Mouse (Mus musculus): Measurements from ENCODE around the gene Mrpl32. TPM values are rescaled to one million over a fixed set of nuclear protein-coding genes. Genes with fewer than 3 reads are reported as not detected.

Gene Mrpl32
- polyA plus RNA-seq (2015; fragmentation: Nextera tagmentation; extraction: Ambion mirVana): 114 and 121 TPM in 2 replicates

- under 1% methylated on average over 42 of the region's 42 CpGs for WGBS
- Histone ChIP-seq H3K9me3 (ENCODE audit: control insufficient read depth, low read length) (no peaks in the 10 kb centered on the region), H3K27ac (ENCODE audit: low read length) (peak within 1 kb of the TSS; percentile 78), H3K9ac (ENCODE audit: low read depth, low read length) (peak within 1 kb of the TSS; percentile 90), H3K27me3 (replicated peaks; ENCODE audit: control insufficient read depth, insufficient read depth, low read length) (no peaks in the 10 kb centered on the region), H3K4me2 (ENCODE audit: low read depth, low read length) (peak within 1 kb of the TSS; percentile 60), H3K4me3 (ENCODE audit: low read length) (peak within 1 kb of the TSS; percentile 90), H3K36me3 (ENCODE audit: control insufficient read depth, insufficient read depth, low read length) (0 out of 2 replicates have a peak, but pooled peaks cover 11% of the 10 kb centered on the region), H3K4me1 (ENCODE audit: control insufficient read depth, insufficient read depth, low read length) (peaks cover 5% of the 10 kb centered on the region; the same call in 1 of the 2 replicates)
- peak; percentile 98 for ATAC-seq
These were observed at the start of gene Mrpl32, which contains the start of gene Psma2 for GRCm38 (mm10) chr13:14612926-14613529. Gene Mrpl32 (minus strand): TSS chr13:14613165. Gene Psma2 (plus strand): TSS chr13:14613240.

- Histone ChIP-seq H3K4me1 (ENCODE audit: control insufficient read depth, insufficient read depth, low read length) (no peaks in the 10 kb centered on the region), H3K9ac (ENCODE audit: low read depth, low read length) (no peak overlapping the region), H3K9me3 (ENCODE audit: control insufficient read depth, low read length) (no peaks in the 10 kb centered on the region), H3K27ac (ENCODE audit: low read length) (no peak overlapping the region), H3K4me3 (ENCODE audit: low read length) (no peak overlapping the region), H3K4me2 (ENCODE audit: low read depth, low read length) (no peak overlapping the region), H3K36me3 (ENCODE audit: control insufficient read depth, insufficient read depth, low read length) (no peaks in the 10 kb centered on the region), H3K27me3 (replicated peaks; ENCODE audit: control insufficient read depth, insufficient read depth, low read length) (no peaks in the 10 kb centered on the region)
- no peak for ATAC-seq
- WGBS: 13% methylated on average over 1 of the region's 1 CpGs
These were observed 36.3 kb upstream of the Mrpl32 start for GRCm38 (mm10) chr13:14649301-14649700.

- no peaks in the 10 kb centered on the region for H3K9me3 ChIP-seq (ENCODE audit: control insufficient read depth, low read length)
- WGBS: 56% methylated on average over 1 of the region's 1 CpGs
These were observed 27.0 kb upstream of the Mrpl32 start for GRCm38 (mm10) chr13:14639998-14640397.

GRCm38 (mm10) chr13:14629726-14630641 is 17.0 kb upstream of the Mrpl32 start, which contains the start of gene AW209491:
Gene AW209491 (plus strand): TSS chr13:14630154.
- Histone ChIP-seq H3K27ac (ENCODE audit: low read length) (peak within 1 kb of the TSS; percentile 40; the same call in 1 of the 2 replicates), H3K4me3 (ENCODE audit: low read length) (peak within 1 kb of the TSS; percentile 63), H3K9me3 (ENCODE audit: control insufficient read depth, low read length) (no peaks in the 10 kb centered on the region), H3K4me2 (ENCODE audit: low read depth, low read length) (peak within 1 kb of the TSS; percentile 68), H3K4me1 (ENCODE audit: control insufficient read depth, insufficient read depth, low read length) (no peaks in the 10 kb centered on the region), H3K36me3 (ENCODE audit: control insufficient read depth, insufficient read depth, low read length) (peaks cover 7% of the 10 kb centered on the region; the same call in 1 of the 2 replicates), H3K9ac (ENCODE audit: low read depth, low read length) (peak within 1 kb of the TSS; percentile 80), H3K27me3 (replicated peaks; ENCODE audit: control insufficient read depth, insufficient read depth, low read length) (no peaks in the 10 kb centered on the region)
- ATAC-seq: peak; percentile 99
- under 1% methylated on average over 29 of the region's 29 CpGs for WGBS

More at GRCm38 (mm10) chr13:14639998-14640397, 27.0 kb upstream of the Mrpl32 start:
- Histone ChIP-seq H3K27me3 (replicated peaks; ENCODE audit: control insufficient read depth, insufficient read depth, low read length) (no peaks in the 10 kb centered on the region), H3K9ac (ENCODE audit: low read depth, low read length) (no peak overlapping the region), H3K4me3 (ENCODE audit: low read length) (no peak overlapping the region), H3K4me2 (ENCODE audit: low read depth, low read length) (no peak overlapping the region), H3K4me1 (ENCODE audit: control insufficient read depth, insufficient read depth, low read length) (no peaks in the 10 kb centered on the region), H3K36me3 (ENCODE audit: control insufficient read depth, insufficient read depth, low read length) (0 out of 2 replicates have a peak, but pooled peaks cover 8% of the 10 kb centered on the region), H3K27ac (ENCODE audit: low read length) (no peak overlapping the region)
- no peak for ATAC-seq

- Histone ChIP-seq H3K27me3 (replicated peaks; ENCODE audit: control insufficient read depth, insufficient read depth, low read length) (no peaks in the 10 kb centered on the region), H3K4me3 (ENCODE audit: low read length) (no peak overlapping the region), H3K4me1 (ENCODE audit: control insufficient read depth, insufficient read depth, low read length) (peaks cover 5% of the 10 kb centered on the region; the same call in 1 of the 2 replicates), H3K4me2 (ENCODE audit: low read depth, low read length) (no peak overlapping the region), H3K36me3 (ENCODE audit: control insufficient read depth, insufficient read depth, low read length) (0 out of 2 replicates have a peak, but pooled peaks cover 4% of the 10 kb centered on the region), H3K9me3 (ENCODE audit: control insufficient read depth, low read length) (no peaks in the 10 kb centered on the region), H3K27ac (ENCODE audit: low read length) (no peak overlapping the region), H3K9ac (ENCODE audit: low read depth, low read length) (no peak overlapping the region)
- ATAC-seq: peak; percentile 16; the same call in 1 of the 2 replicates
- WGBS: 35% methylated on average over 2 of the region's 2 CpGs
These were observed 5.8 kb upstream of the Mrpl32 start for GRCm38 (mm10) chr13:14618724-14619123.

GRCm38 (mm10) chr13:14613553-14613952 is 588 bp upstream of the Mrpl32 start:
- peaks cover 5% of the 10 kb centered on the region; the same call in 1 of the 2 replicates for H3K4me1 ChIP-seq (ENCODE audit: control insufficient read depth, insufficient read depth, low read length)
- H3K4me2 ChIP-seq (ENCODE audit: low read depth, low read length): peak overlapping the region; percentile 60
- no peaks in the 10 kb centered on the region for H3K9me3 ChIP-seq (ENCODE audit: control insufficient read depth, low read length)
- peak overlapping the region; percentile 90 for H3K4me3 ChIP-seq (ENCODE audit: low read length)
- H3K27me3 ChIP-seq (replicated peaks; ENCODE audit: control insufficient read depth, insufficient read depth, low read length): no peaks in the 10 kb centered on the region
- H3K36me3 ChIP-seq (ENCODE audit: control insufficient read depth, insufficient read depth, low read length): 0 out of 2 replicates have a peak, but pooled peaks cover 9% of the 10 kb centered on the region
- peak overlapping the region; percentile 66 for H3K27ac ChIP-seq (ENCODE audit: low read length)
- WGBS: 1% methylated on average over 9 of the region's 9 CpGs
- peak overlapping the region; percentile 89 for H3K9ac ChIP-seq (ENCODE audit: low read depth, low read length)
- no peak for ATAC-seq

GRCm38 (mm10) chr13:14612463-14612862 is 502 bp downstream of the Mrpl32 start:
- ATAC-seq: peak; percentile 52
- Histone ChIP-seq H3K4me3 (ENCODE audit: low read length) (peak overlapping the region; percentile 90), H3K27me3 (replicated peaks; ENCODE audit: control insufficient read depth, insufficient read depth, low read length) (no peaks in the 10 kb centered on the region), H3K4me2 (ENCODE audit: low read depth, low read length) (peak overlapping the region; percentile 54), H3K9ac (ENCODE audit: low read depth, low read length) (peak overlapping the region; percentile 90), H3K9me3 (ENCODE audit: control insufficient read depth, low read length) (no peaks in the 10 kb centered on the region), H3K4me1 (ENCODE audit: control insufficient read depth, insufficient read depth, low read length) (peaks cover 5% of the 10 kb centered on the region; the same call in 1 of the 2 replicates), H3K27ac (ENCODE audit: low read length) (peak overlapping the region; percentile 78; the same call in 1 of the 2 replicates), H3K36me3 (ENCODE audit: control insufficient read depth, insufficient read depth, low read length) (0 out of 2 replicates have a peak, but pooled peaks cover 11% of the 10 kb centered on the region)
- WGBS: 5% methylated on average over 10 of the region's 10 CpGs

GRCm38 (mm10) chr13:14607616-14608015 is 5.3 kb downstream of the Mrpl32 start:
- no peaks in the 10 kb centered on the region for H3K4me1 ChIP-seq (ENCODE audit: control insufficient read depth, insufficient read depth, low read length)
- H3K4me2 ChIP-seq (ENCODE audit: low read depth, low read length): no peak overlapping the region
- no peak overlapping the region for H3K4me3 ChIP-seq (ENCODE audit: low read length)
- no peaks in the 10 kb centered on the region for H3K27me3 ChIP-seq (replicated peaks; ENCODE audit: control insufficient read depth, insufficient read depth, low read length)
- no peak overlapping the region for H3K27ac ChIP-seq (ENCODE audit: low read length)
- no peaks in the 10 kb centered on the region for H3K9me3 ChIP-seq (ENCODE audit: control insufficient read depth, low read length)
- 0 out of 2 replicates have a peak, but pooled peaks cover 7% of the 10 kb centered on the region for H3K36me3 ChIP-seq (ENCODE audit: control insufficient read depth, insufficient read depth, low read length)
- ATAC-seq: no peak
- H3K9ac ChIP-seq (ENCODE audit: low read depth, low read length): no peak overlapping the region

GRCm38 (mm10) chr13:14602744-14603143 is 10.2 kb downstream of the Mrpl32 start:
- no peaks in the 10 kb centered on the region for H3K27me3 ChIP-seq (replicated peaks; ENCODE audit: control insufficient read depth, insufficient read depth, low read length)
- no peaks in the 10 kb centered on the region for H3K36me3 ChIP-seq (ENCODE audit: control insufficient read depth, insufficient read depth, low read length)
- H3K9ac ChIP-seq (ENCODE audit: low read depth, low read length): no peak overlapping the region
- ATAC-seq: no peak
- no peak overlapping the region for H3K4me3 ChIP-seq (ENCODE audit: low read length)
- no peaks in the 10 kb centered on the region for H3K9me3 ChIP-seq (ENCODE audit: control insufficient read depth, low read length)
- no peak overlapping the region for H3K4me2 ChIP-seq (ENCODE audit: low read depth, low read length)
- WGBS: 97% methylated on average over 2 of the region's 2 CpGs
- H3K4me1 ChIP-seq (ENCODE audit: control insufficient read depth, insufficient read depth, low read length): no peaks in the 10 kb centered on the region
- no peak overlapping the region for H3K27ac ChIP-seq (ENCODE audit: low read length)
